Mouse (Mus musculus) liver, adult 2 months (tissue): Measurements from ENCODE around the gene H2afy. TPM values are rescaled to one million over a fixed set of nuclear protein-coding genes. Genes with fewer than 3 reads are reported as not detected.
"Not testable (repeated sequence)": the region's sequence is repeated elsewhere in the genome, so short reads cannot be mapped to it uniquely, and the experiment has no call there.

Source experiments
- DNase-seq: peaks from one replicate; pipeline ENCODE4 v3.0.0-alpha.2; 2011; ENCODE audit warnings: low read depth, low spot score; ENCODE audit errors: extremely low read depth
- H3K27ac ChIP-seq: fragments of 200-500 bp; replicated peaks from 2 replicates; pipeline ENCODE4 v1.5.1; 2012; ENCODE audit warnings: low read depth, mild to moderate bottlenecking, control low read depth, inconsistent platforms, low read length; ENCODE audit not compliant: insufficient read depth
- H3K27me3 ChIP-seq: fragments of 200-500 bp; 2 replicates; pipeline ENCODE4 v1.6.1; 2012; ENCODE audit warnings: mild to moderate bottlenecking, moderate library complexity, low read length, inconsistent platforms; ENCODE audit not compliant: control insufficient read depth, insufficient read depth
- H3K36me3 ChIP-seq: fragments of 200-500 bp; 2 replicates; pipeline ENCODE4 v1.6.1; 2012; ENCODE audit warnings: low read length, inconsistent platforms; ENCODE audit not compliant: control insufficient read depth, insufficient read depth
- H3K4me1 ChIP-seq: fragments of 200-500 bp; 2 replicates; pipeline ENCODE4 v1.6.1; 2011; ENCODE audit warnings: low read length; ENCODE audit not compliant: control insufficient read depth, insufficient read depth
- H3K4me3 ChIP-seq: fragments of 200-500 bp; 2 replicates; pipeline ENCODE4 v1.5.1; 2011; ENCODE audit warnings: low read depth, mild to moderate bottlenecking, control low read depth, low read length, moderate library complexity; ENCODE audit not compliant: insufficient read depth
- H3K79me2 ChIP-seq: fragments of 200-500 bp; 2 replicates; pipeline ENCODE4 v1.6.1; 2012; ENCODE audit warnings: inconsistent platforms, mild to moderate bottlenecking, low read length, moderate library complexity; ENCODE audit not compliant: control insufficient read depth, insufficient read depth
- H3K9ac ChIP-seq: fragments of 200-500 bp; 2 replicates; pipeline ENCODE4 v1.6.1; 2012; ENCODE audit warnings: low read depth, mild to moderate bottlenecking, control low read depth, inconsistent platforms, low read length
- CTCF ChIP-seq: fragments of 200-500 bp; IDR thresholded peaks from 2 replicates; pipeline ENCODE4 v1.5.1; 2011; ENCODE audit warnings: low read depth, low read length, control low read depth
- POLR2A ChIP-seq: fragments of 200-500 bp; IDR thresholded peaks from 2 replicates; pipeline ENCODE4 v1.6.1; 2011; ENCODE audit warnings: low read length, control low read depth; ENCODE audit not compliant: insufficient read depth; ENCODE audit errors: extremely low read depth
- WGBS: fragments of 180-500 bp; shearing (Covaris S2); methylation state at CpG from one replicate; pipeline ENCODE4 v1.1.7; 2018; 5-methylcytosine and 5-hydroxymethylcytosine counted together
- polyA plus RNA-seq: library from polyadenylated mRNA; depleted of rRNA; stranded (reverse); fragments of >200 nt; gene quantifications from 2 replicates; pipeline ENCODE4 v1.2.3, GENCODE M21; 2012
- total RNA-seq: library from RNA; depleted of rRNA; stranded (reverse); fragments of >200 nt; gene quantifications from 2 replicates; pipeline ENCODE4 v1.2.3, GENCODE M21; 2014

H2afy gene
- total and polyA plus RNA-seq, 2 experiments, result 52.7 to 65.9 TPM

- Histone ChIP-seq H3K36me3 (no peaks in the 10 kb centered on the region), H3K4me3 (no peak overlapping the region), H3K27ac (no peak overlapping the region), H3K4me1 (no peaks in the 10 kb centered on the region), H3K27me3 (no peaks in the 10 kb centered on the region), H3K79me2 (no peaks in the 10 kb centered on the region), H3K9ac (no peak overlapping the region)
- DNase-seq, result no peak
- TF ChIP-seq POLR2A (no peak), CTCF (no peak)
- 75% methylated on average over 3 of the region's 3 CpGs for WGBS
Measured at GRCm38 (mm10) chr13:56040621-56041020, 95.5 kb downstream of the H2afy start.

GRCm38 (mm10) chr13:56039610-56040371 is 96.4 kb downstream of the H2afy start:
- TF ChIP-seq POLR2A (no peak), CTCF (no peak)

GRCm38 (mm10) chr13:56029006-56029405 is 107.2 kb downstream of the H2afy start:
- no peaks in the 10 kb centered on the region for H3K79me2 ChIP-seq
- 84% methylated on average over 4 of the region's 4 CpGs for WGBS
- H3K4me1 ChIP-seq, result no peaks in the 10 kb centered on the region
- H3K4me3 ChIP-seq, result no peak overlapping the region
- H3K9ac ChIP-seq, result no peak overlapping the region
- H3K27ac ChIP-seq, result no peak overlapping the region
- TF ChIP-seq POLR2A, result no peak
- TF ChIP-seq CTCF, result no peak
- DNase-seq, result no peak
- H3K36me3 ChIP-seq, result no peaks in the 10 kb centered on the region
- H3K27me3 ChIP-seq, result no peaks in the 10 kb centered on the region

More at GRCm38 (mm10) chr13:56039610-56040371, 96.4 kb downstream of the H2afy start:
- peak; percentile 7 for DNase-seq
- Histone ChIP-seq H3K4me1 (no peaks in the 10 kb centered on the region), H3K36me3 (no peaks in the 10 kb centered on the region), H3K27me3 (no peaks in the 10 kb centered on the region), H3K27ac (no peak overlapping the region), H3K9ac (no peak overlapping the region), H3K4me3 (no peak overlapping the region), H3K79me2 (no peaks in the 10 kb centered on the region)
- 47% methylated on average over 10 of the region's 10 CpGs for WGBS

- not testable (repeated sequence) for H3K36me3 ChIP-seq, H3K27me3 ChIP-seq, H3K79me2 ChIP-seq, H3K9ac ChIP-seq, H3K27ac ChIP-seq, H3K4me1 ChIP-seq, DNase-seq, H3K4me3 ChIP-seq
- 76% methylated on average over 5 of the region's 5 CpGs for WGBS
Measured at GRCm38 (mm10) chr13:56027996-56028395, 108.2 kb downstream of the H2afy start.

DNA sequence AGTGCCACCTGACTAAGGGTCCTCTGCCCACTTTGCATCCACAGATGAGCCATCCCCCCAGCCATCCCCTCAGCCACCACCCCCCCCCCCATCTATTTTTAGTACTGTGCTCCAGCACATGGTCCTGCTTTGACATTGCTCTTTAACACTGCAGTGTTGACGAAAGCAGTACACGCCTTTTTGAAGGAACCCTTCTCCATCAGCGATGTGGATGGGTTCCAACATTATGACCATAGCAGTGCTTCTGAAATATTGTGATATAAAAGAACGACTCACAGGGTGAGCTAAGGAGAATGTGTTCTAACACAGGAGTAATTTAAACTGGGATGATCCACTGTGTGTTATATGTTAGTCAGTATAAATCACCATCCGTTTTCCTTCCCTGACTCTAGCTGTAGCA is 109.5 kb downstream of the H2afy start:
- no peaks in the 10 kb centered on the region for H3K27me3 ChIP-seq
- no peak overlapping the region for H3K9ac ChIP-seq
- DNase-seq, result no peak
- H3K79me2 ChIP-seq, result no peaks in the 10 kb centered on the region
- H3K36me3 ChIP-seq, result no peaks in the 10 kb centered on the region
- no peak overlapping the region for H3K27ac ChIP-seq
- 88% methylated on average over 5 of the region's 5 CpGs for WGBS
- H3K4me1 ChIP-seq, result no peaks in the 10 kb centered on the region
- no peak overlapping the region for H3K4me3 ChIP-seq
- no peak for TF ChIP-seq POLR2A
- no peak for TF ChIP-seq CTCF

DNA sequence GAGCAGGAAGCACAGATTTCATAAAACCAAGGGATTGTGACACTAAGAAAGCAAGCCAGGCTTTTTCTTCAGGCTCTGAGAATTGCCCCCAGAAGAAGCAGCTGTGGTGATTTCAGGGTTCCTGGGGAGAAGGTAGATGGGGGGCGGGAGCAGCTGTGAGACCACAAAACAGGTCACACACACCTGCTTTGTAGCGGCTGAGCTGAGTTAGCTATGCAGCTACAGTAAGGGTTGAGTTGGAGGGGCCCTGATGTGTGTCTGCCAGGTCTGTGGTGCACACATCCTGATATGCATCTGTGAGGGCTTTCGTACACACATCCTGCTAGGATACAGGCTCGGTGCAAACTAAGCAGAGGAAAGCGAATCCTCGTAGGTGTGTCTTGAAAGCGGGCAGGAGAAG is 110.1 kb downstream of the H2afy start:
- Histone ChIP-seq H3K27me3 (no peaks in the 10 kb centered on the region), H3K4me1 (no peaks in the 10 kb centered on the region), H3K79me2 (no peaks in the 10 kb centered on the region), H3K4me3 (no peak overlapping the region), H3K36me3 (no peaks in the 10 kb centered on the region), H3K27ac (no peak overlapping the region), H3K9ac (no peak overlapping the region)
- WGBS, result 81% methylated on average over 7 of the region's 7 CpGs
- DNase-seq, result no peak
- TF ChIP-seq CTCF, result no peak
- TF ChIP-seq POLR2A, result no peak
